Mouse (Mus musculus): ENCODE measurements around the gene Enoph1. TPM values are rescaled to one million over a fixed set of nuclear protein-coding genes. Genes with fewer than 3 reads are reported as not detected.

Gene Enoph1
- total RNA-seq, 1 experiment from 2014 or later, result 37.5 TPM

DNA sequence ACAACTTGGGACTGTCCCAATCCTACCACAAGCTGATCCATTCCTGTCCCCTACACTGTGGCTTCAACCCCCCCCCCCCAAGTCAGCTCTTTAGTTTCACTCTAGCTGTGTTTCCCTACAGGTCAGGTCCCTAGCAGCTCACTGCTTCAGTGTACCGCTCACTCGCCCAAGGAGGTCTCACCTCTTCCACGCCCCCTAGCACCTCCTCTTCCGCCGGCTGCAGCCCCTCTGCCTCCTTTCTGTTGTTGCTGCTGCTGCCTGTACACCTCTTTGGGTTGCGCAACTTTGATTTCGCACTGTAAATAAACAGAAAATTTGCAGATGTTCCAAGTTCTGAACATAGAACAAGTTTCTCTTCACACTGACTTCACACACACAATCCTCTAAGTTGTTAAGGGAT is 3.1 kb upstream of the Enoph1 start:
- ATAC-seq (replicated peaks in 1 of 2; ENCODE audit: insufficient read depth in 1 of 2, low FRiP score in 2 of 2, low TSS enrichment in 1 of 2, low read depth in 1 of 2, poor library complexity in 2 of 2, severe bottlenecking in 2 of 2), result no peak

DNA sequence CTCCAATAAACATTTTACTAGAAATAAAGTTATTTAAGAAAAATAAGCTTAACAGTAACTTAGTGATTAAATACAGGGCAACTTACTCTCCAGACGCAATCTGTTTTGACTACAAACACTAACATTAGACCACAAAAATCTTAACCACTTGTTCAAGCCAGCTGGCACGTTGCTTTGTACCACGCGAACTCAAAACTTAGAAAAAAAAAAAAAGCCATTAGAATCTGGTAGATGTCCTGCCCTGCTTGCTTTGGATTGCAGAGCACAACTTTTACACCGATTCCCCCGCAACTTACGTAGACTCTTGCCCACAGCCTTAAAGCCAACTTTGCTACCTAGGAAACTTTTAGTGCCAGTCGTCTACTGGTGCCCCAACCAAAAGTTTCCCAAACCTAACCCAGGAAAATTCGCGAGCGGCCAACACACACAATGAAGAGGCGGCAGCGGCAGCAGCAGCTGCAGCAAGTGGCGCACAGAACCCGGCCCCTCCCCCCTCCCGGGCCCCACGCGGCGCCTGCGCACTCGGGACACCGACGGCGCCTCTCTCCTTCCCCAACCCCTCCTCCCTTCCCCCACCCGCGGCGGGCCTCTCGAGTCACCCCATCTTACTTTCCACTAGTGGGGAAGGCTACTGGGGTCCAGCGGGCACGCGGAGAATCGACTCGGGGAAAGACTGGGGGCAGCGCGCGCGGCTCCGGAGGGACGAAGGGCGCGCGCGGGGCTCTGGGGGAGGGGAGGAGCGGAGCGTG is 1.6 kb upstream of the Enoph1 start:
- peak in 1 of 2 experiments; percentile 23; a peak in 1 of 4 replicates for ATAC-seq (replicated peaks in 1 of 2; ENCODE audit: insufficient read depth in 1 of 2, low FRiP score in 2 of 2, low TSS enrichment in 1 of 2, low read depth in 1 of 2, poor library complexity in 2 of 2, severe bottlenecking in 2 of 2)

DNA sequence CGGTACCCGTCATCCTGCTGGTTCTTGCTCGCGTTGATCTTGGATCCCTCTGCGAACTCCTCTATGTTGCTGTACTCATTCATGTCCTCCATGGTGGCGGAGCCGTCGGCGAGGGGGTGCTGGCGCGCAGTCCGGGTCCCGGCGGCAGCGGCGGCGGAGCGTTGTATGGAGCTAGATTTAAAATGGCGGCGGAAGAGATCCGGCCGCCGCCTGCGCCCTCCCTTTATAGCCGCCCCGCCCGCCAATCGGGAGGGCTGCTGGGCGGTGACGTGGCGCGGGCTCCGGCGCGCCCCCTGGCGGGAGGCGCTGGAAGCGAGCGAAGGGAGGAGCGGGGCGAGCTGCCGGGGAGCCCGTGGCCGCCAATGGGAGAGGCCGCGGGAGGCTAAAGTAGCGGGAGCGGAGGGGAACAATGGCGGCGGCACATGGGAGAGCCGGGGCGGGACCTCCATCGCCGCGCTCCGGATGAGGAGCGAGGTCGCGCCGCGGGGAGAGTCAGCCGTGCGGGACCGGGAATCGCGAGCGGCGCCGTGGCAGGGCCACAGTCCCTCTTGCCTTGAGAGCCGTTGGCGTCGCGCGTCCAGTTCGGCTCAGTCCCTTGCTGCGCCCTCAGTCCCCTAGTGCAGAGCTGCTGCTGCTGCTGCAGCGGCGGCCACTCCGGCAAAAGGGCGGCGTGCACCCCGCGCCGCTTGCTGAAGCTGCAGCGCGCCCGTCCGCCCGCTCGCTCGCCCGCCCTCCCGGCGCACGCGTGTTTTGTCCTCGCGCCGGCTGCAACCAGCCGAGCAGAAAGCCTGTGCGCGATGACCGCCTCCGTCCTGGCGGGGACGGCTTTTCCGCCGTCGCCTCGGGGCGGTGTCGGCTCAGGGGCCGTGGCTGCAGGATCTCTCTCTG is 827 bp upstream of the Enoph1 start:
- peak; percentile 50 to 63 for ATAC-seq (replicated peaks in 1 of 2; ENCODE audit: insufficient read depth in 1 of 2, low FRiP score in 2 of 2, low TSS enrichment in 1 of 2, low read depth in 1 of 2, poor library complexity in 2 of 2, severe bottlenecking in 2 of 2)

DNA sequence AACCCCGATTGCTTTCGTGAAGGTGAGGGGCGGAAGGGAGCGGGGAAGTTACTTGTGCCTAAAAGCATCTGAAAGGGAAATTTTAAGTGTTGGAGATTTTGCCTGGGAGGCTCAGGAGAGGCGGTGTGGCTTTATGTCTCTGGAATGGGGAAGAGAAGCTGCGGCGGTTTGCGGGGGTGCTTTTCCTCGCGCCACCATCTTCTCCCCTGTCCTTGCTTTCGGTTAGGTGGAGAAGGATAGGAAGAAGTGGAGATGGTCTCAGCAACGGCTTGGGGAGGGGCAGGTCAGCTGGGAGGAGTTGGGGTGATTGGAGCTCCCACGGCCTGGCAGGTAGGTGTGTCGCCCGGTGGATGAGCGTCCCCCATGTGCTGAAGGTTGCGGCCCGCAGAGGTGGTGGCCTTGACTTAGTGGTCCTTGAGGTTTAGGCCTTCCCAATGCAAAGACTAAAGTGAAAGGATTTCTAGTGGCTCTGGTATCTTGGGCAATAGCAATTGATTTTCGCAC is 548 bp downstream of the Enoph1 start:
- ATAC-seq (replicated peaks in 1 of 2; ENCODE audit: insufficient read depth in 1 of 2, low FRiP score in 2 of 2, low TSS enrichment in 1 of 2, low read depth in 1 of 2, poor library complexity in 2 of 2, severe bottlenecking in 2 of 2), result peak; percentile 7 to 22

DNA sequence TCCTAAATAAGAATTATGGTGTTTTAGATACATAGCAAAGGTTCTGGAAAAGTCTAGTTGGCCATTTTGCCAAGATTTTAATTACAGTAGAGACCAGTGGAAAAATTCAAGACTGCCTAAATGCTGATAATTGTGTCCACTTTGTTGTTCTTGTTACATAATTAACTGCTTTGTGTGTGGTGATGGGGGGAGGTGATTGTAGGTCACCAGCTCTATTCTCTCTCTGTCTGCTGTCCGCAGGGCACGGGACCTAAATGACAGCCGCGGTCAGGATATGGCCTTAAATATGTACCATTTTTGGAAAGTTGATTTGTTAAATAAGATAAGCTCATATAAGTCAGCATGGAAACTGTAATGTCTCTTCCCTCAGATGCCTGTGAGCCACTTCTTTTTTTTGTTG is 1.5 kb downstream of the Enoph1 start:
- ATAC-seq (replicated peaks in 1 of 2; ENCODE audit: insufficient read depth in 1 of 2, low FRiP score in 2 of 2, low TSS enrichment in 1 of 2, low read depth in 1 of 2, poor library complexity in 2 of 2, severe bottlenecking in 2 of 2), result no peak

- no peak for ATAC-seq (replicated peaks in 1 of 2; ENCODE audit: insufficient read depth in 1 of 2, low FRiP score in 2 of 2, low TSS enrichment in 1 of 2, low read depth in 1 of 2, poor library complexity in 2 of 2, severe bottlenecking in 2 of 2)
These were observed 2.7 kb downstream of the Enoph1 start for GRCm38 (mm10) chr5:100042467-100042866.

- no peak for ATAC-seq (replicated peaks in 1 of 2; ENCODE audit: insufficient read depth in 1 of 2, low FRiP score in 2 of 2, low TSS enrichment in 1 of 2, low read depth in 1 of 2, poor library complexity in 2 of 2, severe bottlenecking in 2 of 2)
These were observed 3.6 kb downstream of the Enoph1 start for GRCm38 (mm10) chr5:100043361-100043760.

DNA sequence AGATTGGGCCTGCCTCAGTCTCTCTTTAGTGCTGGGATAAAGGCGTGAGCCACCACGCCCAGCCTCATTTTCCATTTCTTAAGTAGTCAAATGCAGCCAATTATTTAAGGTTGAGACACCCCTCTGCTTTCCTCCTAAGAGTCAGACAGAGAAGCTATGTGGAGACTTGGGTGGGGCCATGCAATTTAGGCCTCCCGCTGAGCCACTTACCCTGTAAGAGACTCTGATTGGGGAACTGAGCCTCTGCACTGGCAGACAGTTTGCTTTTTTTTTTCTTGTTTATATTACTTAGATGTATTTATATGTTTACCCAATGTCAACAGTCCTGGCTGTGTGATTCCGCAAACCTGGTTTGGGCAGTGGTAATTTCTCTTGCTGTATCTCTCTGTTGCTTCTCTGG is 4.2 kb downstream of the Enoph1 start:
- no peak for ATAC-seq (replicated peaks in 1 of 2; ENCODE audit: insufficient read depth in 1 of 2, low FRiP score in 2 of 2, low TSS enrichment in 1 of 2, low read depth in 1 of 2, poor library complexity in 2 of 2, severe bottlenecking in 2 of 2)

DNA sequence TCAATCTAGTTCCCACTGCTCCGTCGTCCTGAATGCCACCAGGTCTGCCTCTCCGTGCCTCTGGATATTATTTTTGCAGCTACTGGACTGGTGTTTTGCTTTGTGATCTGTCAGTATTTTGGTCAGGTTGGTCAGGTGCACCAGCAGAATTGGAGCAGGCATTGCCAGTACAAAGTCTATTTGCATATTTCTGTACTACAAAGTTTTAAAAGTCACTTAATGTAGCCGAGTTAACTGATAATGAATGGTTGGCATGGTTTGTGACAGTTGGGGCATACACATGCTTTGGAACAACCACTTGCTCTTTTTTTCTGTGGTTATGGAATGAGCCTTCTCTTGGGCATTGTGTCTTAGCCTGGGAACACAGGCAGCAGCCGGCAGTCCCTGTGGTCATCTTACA is 4.8 kb downstream of the Enoph1 start:
- ATAC-seq (replicated peaks in 1 of 2; ENCODE audit: insufficient read depth in 1 of 2, low FRiP score in 2 of 2, low TSS enrichment in 1 of 2, low read depth in 1 of 2, poor library complexity in 2 of 2, severe bottlenecking in 2 of 2), result no peak

- no peak for ATAC-seq (replicated peaks in 1 of 2; ENCODE audit: insufficient read depth in 1 of 2, low FRiP score in 2 of 2, low TSS enrichment in 1 of 2, low read depth in 1 of 2, poor library complexity in 2 of 2, severe bottlenecking in 2 of 2)
These were observed 6.3 kb downstream of the Enoph1 start for GRCm38 (mm10) chr5:100046096-100046495.

DNA sequence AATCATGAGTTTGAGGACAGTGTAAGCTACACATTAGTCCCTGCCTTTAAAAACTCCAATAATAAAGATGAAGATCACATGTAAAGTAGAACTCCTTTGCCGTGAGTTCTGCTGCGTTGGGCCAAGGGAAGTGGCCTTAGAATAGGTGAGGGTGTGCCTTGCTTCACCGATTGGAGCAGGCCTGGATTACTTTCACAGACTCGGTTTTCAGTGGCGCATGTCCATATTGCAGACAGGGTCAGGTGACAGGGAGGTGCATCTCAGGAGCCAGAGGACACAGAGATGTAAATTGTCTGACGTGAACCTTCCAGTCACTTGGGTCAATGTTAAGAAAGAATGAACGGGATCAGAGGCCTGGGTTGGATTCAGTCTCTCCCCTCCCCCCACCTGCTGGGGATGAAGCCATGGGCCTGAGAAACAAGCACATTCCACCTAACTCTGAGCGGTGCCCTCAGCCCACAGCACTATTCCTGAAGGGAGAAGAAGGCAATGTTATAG is 7.4 kb downstream of the Enoph1 start:
- ATAC-seq (replicated peaks in 1 of 2; ENCODE audit: insufficient read depth in 1 of 2, low FRiP score in 2 of 2, low TSS enrichment in 1 of 2, low read depth in 1 of 2, poor library complexity in 2 of 2, severe bottlenecking in 2 of 2), result no peak

GRCm38 (mm10) chr5:100047871-100048270 is 8.1 kb downstream of the Enoph1 start:
- no peak for ATAC-seq (replicated peaks in 1 of 2; ENCODE audit: insufficient read depth in 1 of 2, low FRiP score in 2 of 2, low TSS enrichment in 1 of 2, low read depth in 1 of 2, poor library complexity in 2 of 2, severe bottlenecking in 2 of 2)

DNA sequence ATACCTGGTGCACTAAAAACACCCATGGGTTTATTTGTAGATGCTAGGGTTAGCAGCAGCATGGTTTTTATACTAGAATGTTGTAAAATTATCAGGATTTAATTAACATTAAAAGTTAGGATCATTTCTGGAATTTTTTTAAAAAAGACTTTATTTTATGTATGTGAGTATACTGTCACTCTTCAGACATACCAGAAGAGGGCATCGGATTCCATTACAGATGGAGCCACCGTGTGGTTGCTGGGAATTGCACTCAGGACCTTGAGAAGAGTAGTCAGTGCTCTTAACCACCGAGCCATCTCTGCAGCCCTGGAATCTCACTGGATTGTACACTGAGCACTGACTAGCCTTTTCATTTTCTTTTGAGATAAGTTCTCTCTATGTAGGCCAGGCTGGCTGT is 10.1 kb downstream of the Enoph1 start:
- ATAC-seq (replicated peaks in 1 of 2; ENCODE audit: insufficient read depth in 1 of 2, low FRiP score in 2 of 2, low TSS enrichment in 1 of 2, low read depth in 1 of 2, poor library complexity in 2 of 2, severe bottlenecking in 2 of 2), result no peak

- ATAC-seq (replicated peaks in 1 of 2; ENCODE audit: insufficient read depth in 1 of 2, low FRiP score in 2 of 2, low TSS enrichment in 1 of 2, low read depth in 1 of 2, poor library complexity in 2 of 2, severe bottlenecking in 2 of 2), result no peak
These were observed 12.9 kb downstream of the Enoph1 start for GRCm38 (mm10) chr5:100052728-100053127.

- ATAC-seq (replicated peaks in 1 of 2; ENCODE audit: insufficient read depth in 1 of 2, low FRiP score in 2 of 2, low TSS enrichment in 1 of 2, low read depth in 1 of 2, poor library complexity in 2 of 2, severe bottlenecking in 2 of 2), result peak in 1 of 2 experiments; percentile 23; a peak in 1 of 4 replicates
These were observed 15.2 kb downstream of the Enoph1 start for GRCm38 (mm10) chr5:100054807-100055547.

GRCm38 (mm10) chr5:100055866-100056369 is 16.1 kb downstream of the Enoph1 start:
- no peak for ATAC-seq (replicated peaks in 1 of 2; ENCODE audit: insufficient read depth in 1 of 2, low FRiP score in 2 of 2, low TSS enrichment in 1 of 2, low read depth in 1 of 2, poor library complexity in 2 of 2, severe bottlenecking in 2 of 2)

GRCm38 (mm10) chr5:100057461-100058209 is 17.9 kb downstream of the Enoph1 start:
- ATAC-seq (replicated peaks in 1 of 2; ENCODE audit: insufficient read depth in 1 of 2, low FRiP score in 2 of 2, low TSS enrichment in 1 of 2, low read depth in 1 of 2, poor library complexity in 2 of 2, severe bottlenecking in 2 of 2), result no peak

Measured in hematopoietic stem cell, adult 5-6 weeks (primary cell).